Mouse (Mus musculus): ENCODE results near the gene Mrpl28. TPM values are rescaled to one million over a fixed set of nuclear protein-coding genes. Genes with fewer than 3 reads are reported as not detected.

Gene Mrpl28
- polyA plus RNA-seq, 1 experiment from 2014 or later: 175 TPM

DNA sequence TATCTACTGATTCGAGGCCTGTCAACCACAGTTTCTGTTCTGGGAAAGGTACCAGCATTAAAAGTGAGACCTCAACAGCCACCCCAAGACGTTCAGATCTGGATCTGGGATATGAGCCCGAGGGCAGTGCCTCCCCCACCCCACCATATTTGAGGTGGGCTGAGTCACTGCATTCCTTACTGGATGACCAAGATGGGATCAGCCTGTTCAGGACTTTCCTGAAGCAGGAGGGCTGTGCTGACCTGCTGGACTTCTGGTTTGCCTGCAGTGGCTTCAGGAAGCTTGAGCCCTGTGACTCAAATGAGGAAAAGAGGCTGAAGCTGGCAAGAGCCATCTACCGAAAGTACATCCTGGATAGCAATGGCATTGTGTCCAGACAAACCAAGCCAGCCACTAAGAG is 19.5 kb downstream of the Mrpl28 start:
- no peak for DNase-seq (ENCODE audit: low spot score)
- 80% methylated on average over 4 of the region's 4 CpGs for WGBS
- Histone ChIP-seq H3K27ac (no peak overlapping the region), H3K27me3 (ENCODE audit: insufficient read depth, low read length) (no peaks in the 10 kb centered on the region), H3K9ac (ENCODE audit: low read depth, low read length) (no peak overlapping the region), H3K4me1 (replicated peaks; ENCODE audit: insufficient read depth, low read length) (peaks cover 9% of the 10 kb centered on the region; the same call in 1 of the 2 replicates), H3K9me3 (replicated peaks; ENCODE audit: low read length) (no peaks in the 10 kb centered on the region), H3K36me3 (ENCODE audit: insufficient read depth, low read length) (0 out of 2 replicates have a peak, but pooled peaks cover 14% of the 10 kb centered on the region), H3K4me2 (ENCODE audit: low read length) (no peak overlapping the region), H3K4me3 (replicated peaks; ENCODE audit: low read depth, low read length) (no peak overlapping the region)
- TF ChIP-seq CTCF (IDR thresholded peaks at IDR 0.05; ENCODE audit: low read depth): no peak
- no peak for ATAC-seq (replicated peaks; ENCODE audit: low FRiP score, low read depth)

DNA sequence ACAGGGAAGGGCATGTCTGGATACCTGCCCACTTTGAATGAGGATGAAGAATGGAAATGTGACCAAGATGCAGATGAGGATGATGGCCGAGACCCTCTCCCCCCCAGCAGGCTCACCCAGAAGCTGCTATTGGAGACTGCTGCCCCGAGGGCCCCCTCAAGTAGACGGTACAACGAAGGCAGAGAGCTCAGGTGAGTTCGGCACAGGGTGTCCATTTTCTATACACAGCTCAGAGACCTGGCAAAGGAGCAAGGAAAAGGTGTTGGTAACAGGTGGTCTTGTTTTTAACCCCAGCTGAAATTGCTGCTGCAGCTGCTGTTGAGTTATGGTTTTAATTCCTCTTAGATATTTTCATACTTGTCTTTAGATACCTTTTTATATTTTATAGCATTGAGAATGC is 20.1 kb downstream of the Mrpl28 start:
- no peak overlapping the region for H3K4me3 ChIP-seq (replicated peaks; ENCODE audit: low read depth, low read length)
- 92% methylated on average over 5 of the region's 5 CpGs for WGBS
- no peaks in the 10 kb centered on the region for H3K9me3 ChIP-seq (replicated peaks; ENCODE audit: low read length)
- H3K9ac ChIP-seq (ENCODE audit: low read depth, low read length): no peak overlapping the region
- no peak for TF ChIP-seq CTCF (IDR thresholded peaks at IDR 0.05; ENCODE audit: low read depth)
- H3K27ac ChIP-seq: no peak overlapping the region
- H3K27me3 ChIP-seq (ENCODE audit: insufficient read depth, low read length): no peaks in the 10 kb centered on the region
- H3K36me3 ChIP-seq (ENCODE audit: insufficient read depth, low read length): 0 out of 2 replicates have a peak, but pooled peaks cover 18% of the 10 kb centered on the region
- ATAC-seq (replicated peaks; ENCODE audit: low FRiP score, low read depth): no peak
- no peak for DNase-seq (ENCODE audit: low spot score)
- H3K4me2 ChIP-seq (ENCODE audit: low read length): no peak overlapping the region
- H3K4me1 ChIP-seq (replicated peaks; ENCODE audit: insufficient read depth, low read length): peaks cover 5% of the 10 kb centered on the region; the same call in 1 of the 2 replicates

DNA sequence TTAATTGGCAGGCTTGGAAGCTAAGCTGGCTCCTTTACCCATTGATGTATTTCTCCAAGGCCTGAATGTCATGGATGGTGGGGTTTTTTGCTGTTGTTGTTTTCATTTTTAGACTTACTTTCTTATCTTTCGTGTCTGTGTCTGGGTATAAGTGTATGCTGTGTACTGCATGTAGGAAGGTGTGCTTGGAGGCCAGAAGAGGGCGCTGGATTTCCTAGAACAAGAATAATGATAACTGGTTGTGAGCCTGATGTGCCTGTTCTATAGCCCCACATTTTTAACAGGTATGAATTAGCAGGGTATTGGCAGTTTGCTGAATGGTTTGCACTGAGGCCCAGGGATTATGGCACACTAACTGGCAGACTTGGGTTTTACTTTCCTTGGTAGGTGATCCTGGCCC is 25.8 kb downstream of the Mrpl28 start:
- 0 out of 2 replicates have a peak, but pooled peaks cover 18% of the 10 kb centered on the region for H3K36me3 ChIP-seq (ENCODE audit: insufficient read depth, low read length)
- no peaks in the 10 kb centered on the region for H3K4me1 ChIP-seq (replicated peaks; ENCODE audit: insufficient read depth, low read length)
- no peak overlapping the region for H3K4me3 ChIP-seq (replicated peaks; ENCODE audit: low read depth, low read length)
- no peak for TF ChIP-seq CTCF (IDR thresholded peaks at IDR 0.05; ENCODE audit: low read depth)
- DNase-seq (ENCODE audit: low spot score) (no peak), ATAC-seq (replicated peaks; ENCODE audit: low FRiP score, low read depth) (no peak)
- no peak overlapping the region for H3K4me2 ChIP-seq (ENCODE audit: low read length)
- no peak overlapping the region for H3K27ac ChIP-seq
- H3K9ac ChIP-seq (ENCODE audit: low read depth, low read length): no peak overlapping the region
- H3K27me3 ChIP-seq (ENCODE audit: insufficient read depth, low read length): no peaks in the 10 kb centered on the region
- 73% methylated on average over 2 of the region's 2 CpGs for WGBS
- no peaks in the 10 kb centered on the region for H3K9me3 ChIP-seq (replicated peaks; ENCODE audit: low read length)

DNA sequence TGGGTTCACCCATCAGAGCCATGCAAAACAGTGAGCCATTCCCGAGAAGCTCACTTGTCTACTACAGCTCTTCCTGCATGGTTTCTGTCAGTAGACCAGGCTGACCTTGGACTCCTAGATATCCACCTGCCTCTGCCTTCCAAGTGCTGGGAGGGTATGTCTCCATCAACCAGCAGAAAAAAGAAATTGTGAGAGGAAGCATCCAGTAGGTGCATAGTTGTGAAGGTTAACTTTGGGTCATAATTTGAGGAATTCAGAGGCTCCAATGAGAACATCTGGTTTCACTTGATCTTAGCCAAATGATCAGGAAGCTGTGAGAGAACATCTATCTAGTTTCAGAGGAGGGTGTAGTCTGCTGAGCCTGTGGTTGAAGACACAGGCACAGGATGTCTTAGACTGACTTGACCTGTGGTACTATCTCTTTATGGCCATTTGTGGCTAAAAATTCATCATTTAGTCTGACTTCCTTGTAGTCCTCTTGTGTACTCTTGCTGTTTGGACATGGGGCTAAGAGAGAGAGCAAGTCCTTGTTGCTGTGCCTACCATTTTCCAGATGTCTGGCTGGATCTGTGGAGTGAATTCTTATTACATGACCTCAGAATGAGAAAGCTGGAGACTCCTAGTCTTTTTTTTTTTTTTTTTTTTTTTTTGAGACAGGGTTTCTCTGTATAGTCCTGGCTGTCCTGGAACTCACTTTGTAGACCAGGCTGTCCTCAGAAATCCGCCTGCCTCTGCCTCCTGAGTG is 28.8 kb downstream of the Mrpl28 start:
- Histone ChIP-seq H3K36me3 (ENCODE audit: insufficient read depth, low read length) (0 out of 2 replicates have a peak, but pooled peaks cover 14% of the 10 kb centered on the region), H3K4me3 (replicated peaks; ENCODE audit: low read depth, low read length) (no peak overlapping the region), H3K9me3 (replicated peaks; ENCODE audit: low read length) (no peaks in the 10 kb centered on the region), H3K4me1 (replicated peaks; ENCODE audit: insufficient read depth, low read length) (no peaks in the 10 kb centered on the region), H3K9ac (ENCODE audit: low read depth, low read length) (no peak overlapping the region), H3K27me3 (ENCODE audit: insufficient read depth, low read length) (no peaks in the 10 kb centered on the region), H3K27ac (no peak overlapping the region), H3K4me2 (ENCODE audit: low read length) (no peak overlapping the region)
- TF ChIP-seq CTCF (IDR thresholded peaks at IDR 0.05; ENCODE audit: low read depth): no peak
- DNase-seq (ENCODE audit: low spot score): no peak
- 97% methylated on average over 2 of the region's 2 CpGs for WGBS
- no peak for ATAC-seq (replicated peaks; ENCODE audit: low FRiP score, low read depth)

GRCm38 (mm10) chr17:26162736-26163135 is 39.4 kb downstream of the Mrpl28 start:
- DNase-seq (ENCODE audit: low spot score): no peak
- no peak overlapping the region for H3K4me2 ChIP-seq (ENCODE audit: low read length)
- 0 out of 2 replicates have a peak, but pooled peaks cover 3% of the 10 kb centered on the region for H3K4me1 ChIP-seq (replicated peaks; ENCODE audit: insufficient read depth, low read length)
- H3K36me3 ChIP-seq (ENCODE audit: insufficient read depth, low read length): 0 out of 2 replicates have a peak, but pooled peaks cover 2% of the 10 kb centered on the region
- no peak for ATAC-seq (replicated peaks; ENCODE audit: low FRiP score, low read depth)
- H3K4me3 ChIP-seq (replicated peaks; ENCODE audit: low read depth, low read length): no peak overlapping the region
- no peak overlapping the region for H3K9ac ChIP-seq (ENCODE audit: low read depth, low read length)
- H3K27ac ChIP-seq: no peak overlapping the region
- H3K9me3 ChIP-seq (replicated peaks; ENCODE audit: low read length): no peaks in the 10 kb centered on the region
- no peak for TF ChIP-seq CTCF (IDR thresholded peaks at IDR 0.05; ENCODE audit: low read depth)
- WGBS: 92% methylated on average over 1 of the region's 1 CpGs
- H3K27me3 ChIP-seq (ENCODE audit: insufficient read depth, low read length): no peaks in the 10 kb centered on the region

- Histone ChIP-seq H3K4me3 (replicated peaks; ENCODE audit: low read depth, low read length) (no peak overlapping the region), H3K4me1 (replicated peaks; ENCODE audit: insufficient read depth, low read length) (no peaks in the 10 kb centered on the region), H3K9me3 (replicated peaks; ENCODE audit: low read length) (no peaks in the 10 kb centered on the region), H3K4me2 (ENCODE audit: low read length) (no peak overlapping the region), H3K36me3 (ENCODE audit: insufficient read depth, low read length) (0 out of 2 replicates have a peak, but pooled peaks cover 2% of the 10 kb centered on the region), H3K27me3 (ENCODE audit: insufficient read depth, low read length) (no peaks in the 10 kb centered on the region), H3K9ac (ENCODE audit: low read depth, low read length) (no peak overlapping the region), H3K27ac (no peak overlapping the region)
- DNase-seq (ENCODE audit: low spot score) (no peak), ATAC-seq (replicated peaks; ENCODE audit: low FRiP score, low read depth) (no peak)
- no peak for TF ChIP-seq CTCF (IDR thresholded peaks at IDR 0.05; ENCODE audit: low read depth)
- WGBS: 89% methylated on average over 2 of the region's 2 CpGs
Measured at GRCm38 (mm10) chr17:26168039-26168438, 44.7 kb downstream of the Mrpl28 start.
